12 mouse cellular contexts compared by ENCODE assay signal in genomic region chr4:59273342-59273741, GRCm38 (mm10).
DNase-seq lines count a peak whose midpoint lies in the region; ATAC-seq and TF ChIP-seq lines count a peak whose summit lies in the region.
"Had no signal": no experiment of that assay in that cellular context is flagged by ENCODE, and none has a peak within 500 bp of the region (broad histone marks: within the 10 kb centered on the region; RNA-seq: fewer than 3 reads in every experiment).

No protein-coding gene starts in this region.

- no peaks in the 10 kb centered on the region for H3K4me1 ChIP-seq in intestine, postnatal 0 days (replicated peaks; ENCODE audit: control insufficient read depth, insufficient read depth, low read length)
- H3K4me1 ChIP-seq: limb, embryonic 12.5 days had no signal

- H3K9me3 ChIP-seq in intestine, postnatal 0 days (ENCODE audit: control insufficient read depth): no peaks in the 10 kb centered on the region

- no peaks in the 10 kb centered on the region for H3K27me3 ChIP-seq in intestine, postnatal 0 days (replicated peaks; ENCODE audit: control insufficient read depth, insufficient read depth, low read length)
- H3K27me3 ChIP-seq: embryonic facial prominence, embryonic 13.5 days; limb, embryonic 12.5 days had no signal

- H3K36me3 ChIP-seq in intestine, postnatal 0 days (ENCODE audit: control insufficient read depth, insufficient read depth): no peaks in the 10 kb centered on the region
- H3K36me3 ChIP-seq: embryonic facial prominence, embryonic 13.5 days; limb, embryonic 12.5 days had no signal

- H3K9ac ChIP-seq in intestine, postnatal 0 days (ENCODE audit: low read depth, low read length): no peak overlapping the region
- H3K9ac ChIP-seq: embryonic facial prominence, embryonic 13.5 days; limb, embryonic 12.5 days had no signal

- peak; percentile 41 to 60 for DNase-seq in cerebellum, postnatal 14 days
- DNase-seq in cerebellum, adult 11 months: no peak
- DNase-seq in 416B (ENCODE audit: low read depth) (peak; percentile 87), liver (no peak)
- DNase-seq in embryo, embryonic 10.5 days (ENCODE audit: low spot score): peak; percentile 46
- peak; percentile 75 for DNase-seq in kidney, adult 9 months
- DNase-seq in ovary, adult 18-20 months (ENCODE audit: low spot score): no peak
- DNase-seq: heart, adult 2 months; lung, postnatal 4 days had no signal

- no peak for ATAC-seq in intestine, postnatal 0 days

- H3K4me3 ChIP-seq in intestine, postnatal 0 days (ENCODE audit: low read depth, low read length): no peak overlapping the region
- H3K4me3 ChIP-seq: embryonic facial prominence, embryonic 13.5 days; heart, adult 2 months; limb, embryonic 12.5 days had no signal

- 46% methylated on average over 1 of the region's 1 CpGs for WGBS in intestine, postnatal 0 days

- TF ChIP-seq CTCF in intestine, postnatal 0 days (IDR thresholded peaks at IDR 0.05; ENCODE audit: low read depth): no peak

- H3K4me2 ChIP-seq in intestine, postnatal 0 days (replicated peaks; ENCODE audit: low read depth): no peak overlapping the region
- H3K4me2 ChIP-seq: embryonic facial prominence, embryonic 13.5 days; limb, embryonic 12.5 days had no signal

- no peak overlapping the region for H3K27ac ChIP-seq in intestine, postnatal 0 days (ENCODE audit: low read depth, low read length)
- H3K27ac ChIP-seq: embryonic facial prominence, embryonic 13.5 days; heart, adult 2 months; limb, embryonic 12.5 days had no signal

Comparison
In these comparisons a context has a peak if more than half of its experiments do, and no peak if none do; other contexts are left out.
1. DNase-seq: peak in cerebellum, postnatal 14 days (2 of 2), 416B (single experiment), embryo, embryonic 10.5 days (single experiment) and kidney, adult 9 months (single experiment); none in cerebellum, adult 11 months (single experiment), ovary, adult 18-20 months (single experiment) and liver (single experiment).